Comparison of ENCODE assay signal across 17 mouse cellular contexts in genomic region chr1:30595122-30595730, GRCm38 (mm10).
DNase-seq lines count a peak whose midpoint lies in the region; ATAC-seq lines count a peak whose summit lies in the region.
"Had no signal": no experiment of that assay in that cellular context is flagged by ENCODE, and none has a peak within 500 bp of the region (broad histone marks: within the 10 kb centered on the region; RNA-seq: fewer than 3 reads in every experiment).

No protein-coding gene starts in this region.

- WGBS in forebrain, embryonic 11.5 days = 80% methylated on average over 7 of the region's 7 CpGs
- 78% methylated on average over 7 of the region's 7 CpGs for WGBS in forebrain, embryonic 10.5 days
- WGBS in liver, embryonic 11.5 days = 49% methylated on average over 7 of the region's 7 CpGs

- peak; percentile 44 for ATAC-seq in forebrain, embryonic 11.5 days (replicated peaks; ENCODE audit: low FRiP score)
- no peak for ATAC-seq in liver, embryonic 11.5 days (replicated peaks; ENCODE audit: low FRiP score)

- no peaks in the 10 kb centered on the region for H3K36me3 ChIP-seq in forebrain, embryonic 11.5 days (ENCODE audit: control insufficient read depth, insufficient read depth, low read length)
- no peaks in the 10 kb centered on the region for H3K36me3 ChIP-seq in forebrain, embryonic 10.5 days (replicated peaks)
- no peaks in the 10 kb centered on the region for H3K36me3 ChIP-seq in liver, embryonic 11.5 days (ENCODE audit: control insufficient read depth, insufficient read depth, low read length)
- H3K36me3 ChIP-seq: limb, embryonic 15.5 days had no signal

- H3K4me1 ChIP-seq in forebrain, embryonic 11.5 days (replicated peaks; ENCODE audit: control insufficient read depth, insufficient read depth, low read length) = no peaks in the 10 kb centered on the region
- no peaks in the 10 kb centered on the region for H3K4me1 ChIP-seq in forebrain, embryonic 10.5 days
- no peaks in the 10 kb centered on the region for H3K4me1 ChIP-seq in liver, embryonic 11.5 days (replicated peaks; ENCODE audit: control insufficient read depth, insufficient read depth, low read length)
- H3K4me1 ChIP-seq: limb, embryonic 15.5 days had no signal

- H3K4me3 ChIP-seq in forebrain, embryonic 11.5 days (ENCODE audit: low read depth, low read length) = no peak overlapping the region
- H3K4me3 ChIP-seq in forebrain, embryonic 10.5 days = no peak overlapping the region
- no peak overlapping the region for H3K4me3 ChIP-seq in liver, embryonic 11.5 days (ENCODE audit: low read depth, low read length)
- H3K4me3 ChIP-seq: erythroblast, embryonic 14.5 days; limb, embryonic 15.5 days; myocyte had no signal

- DNase-seq in forebrain, embryonic 11.5 days (ENCODE audit: low spot score) = no peak
- no peak for DNase-seq in forebrain, embryonic 10.5 days (ENCODE audit: extremely low spot score, low spot score)
- peak; percentile 1 for DNase-seq in kidney, postnatal 14 days
- DNase-seq in kidney, postnatal 36 days = no peak
- peak; percentile 9 for DNase-seq in retina, postnatal 1 day
- no peak for DNase-seq in retina, embryonic 14.5 days (ENCODE audit: low spot score)
- peak; percentile 26 for DNase-seq in telencephalon, adult 2 months (ENCODE audit: low read depth, low spot score)
- DNase-seq in liver, embryonic 11.5 days (ENCODE audit: low spot score) = no peak
- DNase-seq: cerebellum, adult 9-11 months; embryo, embryonic 11 days; heart, postnatal 4 days; kidney, adult 9 months; layer of hippocampus, postnatal 36 days; lung, adult 2 months had no signal

- no peak overlapping the region for H3K9ac ChIP-seq in forebrain, embryonic 11.5 days (ENCODE audit: low read length)
- H3K9ac ChIP-seq in liver, embryonic 11.5 days (ENCODE audit: low read depth, low read length) = no peak overlapping the region
- H3K9ac ChIP-seq: limb, embryonic 15.5 days had no signal

- H3K27ac ChIP-seq in forebrain, embryonic 11.5 days (ENCODE audit: low read depth, low read length) = no peak overlapping the region
- no peak overlapping the region for H3K27ac ChIP-seq in forebrain, embryonic 10.5 days
- no peak overlapping the region for H3K27ac ChIP-seq in liver, embryonic 11.5 days (ENCODE audit: low read depth, low read length)
- H3K27ac ChIP-seq: limb, embryonic 15.5 days had no signal

- no peaks in the 10 kb centered on the region for H3K9me3 ChIP-seq in forebrain, embryonic 11.5 days (ENCODE audit: control insufficient read depth, low read length)
- H3K9me3 ChIP-seq in forebrain, embryonic 10.5 days = no peaks in the 10 kb centered on the region
- no peaks in the 10 kb centered on the region for H3K9me3 ChIP-seq in liver, embryonic 11.5 days (ENCODE audit: control insufficient read depth, low read length)
- H3K9me3 ChIP-seq: limb, embryonic 15.5 days had no signal

- no peaks in the 10 kb centered on the region for H3K27me3 ChIP-seq in forebrain, embryonic 11.5 days (ENCODE audit: control insufficient read depth, insufficient read depth, low read length)
- no peaks in the 10 kb centered on the region for H3K27me3 ChIP-seq in forebrain, embryonic 10.5 days (ENCODE audit: poor library complexity, severe bottlenecking)
- no peaks in the 10 kb centered on the region for H3K27me3 ChIP-seq in liver, embryonic 11.5 days (replicated peaks; ENCODE audit: control insufficient read depth, insufficient read depth, low read length)
- H3K27me3 ChIP-seq: limb, embryonic 15.5 days had no signal

- H3K4me2 ChIP-seq in forebrain, embryonic 11.5 days (ENCODE audit: low read depth, low read length, severe bottlenecking) = no peak overlapping the region
- H3K4me2 ChIP-seq in liver, embryonic 11.5 days = no peak overlapping the region
- H3K4me2 ChIP-seq: limb, embryonic 15.5 days had no signal

Comparison
In these comparisons a context has a peak if more than half of its experiments do, and no peak if none do; other contexts are left out.
1. DNase-seq: peak in kidney, postnatal 14 days (single experiment), retina, postnatal 1 day (single experiment) and telencephalon, adult 2 months (single experiment); none in forebrain, embryonic 11.5 days (single experiment), forebrain, embryonic 10.5 days (single experiment), kidney, postnatal 36 days (0 of 2), retina, embryonic 14.5 days (single experiment) and liver, embryonic 11.5 days (single experiment).